Mouse (Mus musculus): ENCODE results near the gene Vps45.

DNA sequence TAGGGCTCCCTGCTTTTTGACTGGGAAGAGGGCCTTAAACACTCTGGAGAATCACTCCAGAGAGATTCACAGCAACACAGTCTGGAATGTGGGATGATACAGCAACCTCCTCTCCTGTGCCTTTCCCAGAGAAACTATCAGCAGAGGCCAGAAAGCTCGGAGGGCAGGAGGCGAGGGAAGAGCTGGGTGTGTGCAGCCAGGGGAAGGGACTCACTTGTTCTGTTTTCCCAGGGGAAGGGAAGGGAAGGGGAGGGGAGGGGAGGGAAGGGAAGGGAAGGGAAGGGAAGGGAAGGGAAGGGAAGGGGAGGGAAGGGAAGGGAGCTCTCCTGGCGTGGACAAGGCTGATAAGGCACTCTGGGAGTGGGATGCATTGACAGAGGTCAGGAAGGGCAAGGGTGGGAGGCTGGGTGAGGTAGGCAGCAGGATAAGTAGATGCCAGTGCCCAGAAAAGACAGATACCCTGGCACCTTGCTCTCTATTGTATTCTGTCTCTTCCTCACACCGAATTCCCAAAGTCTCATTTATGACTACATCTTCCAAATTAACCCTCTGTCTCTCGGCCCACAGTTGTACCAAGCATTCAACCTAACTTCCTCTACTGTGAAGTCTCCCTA is 65.2 kb downstream of the Vps45 start:
- TF ChIP-seq CTCF (conservative IDR thresholded peaks at IDR 0.05; ENCODE audit: low read length): no peak
- no peak for TF ChIP-seq POU5F1 (IDR thresholded peaks at IDR 0.05; ENCODE audit: borderline replicate concordance, low read length)

Measured in E14TG2a.4 (cell line).